Mouse (Mus musculus) ES-Bruce4 (cell line): ENCODE data around the gene Bag6. TPM values are rescaled to one million over a fixed set of nuclear protein-coding genes. Genes with fewer than 3 reads are reported as not detected.

Experiments used
- H3K27ac ChIP-seq: 2 replicates; pipeline ENCODE4 v1.5.1; 2012; ENCODE audit warnings: low read length, inconsistent platforms; ENCODE audit not compliant: insufficient read depth
- H3K27me3 ChIP-seq: 2 replicates; pipeline ENCODE4 v1.6.1; 2012; ENCODE audit warnings: mild to moderate bottlenecking, low read length, inconsistent platforms; ENCODE audit not compliant: control insufficient read depth, poor library complexity, insufficient read depth, severe bottlenecking
- H3K36me3 ChIP-seq: 2 replicates; pipeline ENCODE4 v1.6.1; 2012; ENCODE audit warnings: inconsistent platforms, mild to moderate bottlenecking, low read length, moderate library complexity; ENCODE audit not compliant: control insufficient read depth, poor library complexity, insufficient read depth, severe bottlenecking
- H3K4me1 ChIP-seq: one replicate; pipeline ENCODE4 v1.8.1; 2011; ENCODE audit warnings: low read length; ENCODE audit not compliant: control insufficient read depth, insufficient read depth
- H3K4me3 ChIP-seq: 2 replicates; pipeline ENCODE4 v1.5.1; 2011; ENCODE audit warnings: low read depth, mild to moderate bottlenecking, low read length
- H3K9ac ChIP-seq: 2 replicates; pipeline ENCODE4 v1.6.1; 2012; ENCODE audit warnings: low read depth, mild to moderate bottlenecking, inconsistent platforms; ENCODE audit not compliant: poor library complexity, severe bottlenecking
- H3K9me3 ChIP-seq: replicated peaks from 2 replicates; pipeline ENCODE4 v1.6.1; 2012; ENCODE audit warnings: mild to moderate bottlenecking, low read length, inconsistent platforms; ENCODE audit not compliant: control insufficient read depth, poor library complexity, insufficient read depth, severe bottlenecking
- CTCF ChIP-seq: IDR thresholded peaks from one replicate; pipeline ENCODE4 v1.8.1; 2011; ENCODE audit warnings: low read depth, low read length
- EP300 ChIP-seq: IDR thresholded peaks from 2 replicates; pipeline ENCODE4 v1.6.1; 2011; ENCODE audit warnings: low read depth, low read length; ENCODE audit not compliant: insufficient read depth
- POLR2A ChIP-seq: IDR thresholded peaks from one replicate; pipeline ENCODE4 v1.8.1; 2011; ENCODE audit warnings: low read length; ENCODE audit not compliant: insufficient read depth
- polyA plus RNA-seq: library from polyadenylated mRNA; stranded (reverse); fragments of >200 nt; gene quantifications from 2 replicates; pipeline ENCODE4 v1.2.4, GENCODE M21; 2011; ENCODE audit warnings: low read depth; ENCODE audit not compliant: missing spikeins, insufficient read depth, insufficient read length

The Bag6 gene
- polyA plus RNA-seq, 1 experiment = 231 TPM

DNA sequence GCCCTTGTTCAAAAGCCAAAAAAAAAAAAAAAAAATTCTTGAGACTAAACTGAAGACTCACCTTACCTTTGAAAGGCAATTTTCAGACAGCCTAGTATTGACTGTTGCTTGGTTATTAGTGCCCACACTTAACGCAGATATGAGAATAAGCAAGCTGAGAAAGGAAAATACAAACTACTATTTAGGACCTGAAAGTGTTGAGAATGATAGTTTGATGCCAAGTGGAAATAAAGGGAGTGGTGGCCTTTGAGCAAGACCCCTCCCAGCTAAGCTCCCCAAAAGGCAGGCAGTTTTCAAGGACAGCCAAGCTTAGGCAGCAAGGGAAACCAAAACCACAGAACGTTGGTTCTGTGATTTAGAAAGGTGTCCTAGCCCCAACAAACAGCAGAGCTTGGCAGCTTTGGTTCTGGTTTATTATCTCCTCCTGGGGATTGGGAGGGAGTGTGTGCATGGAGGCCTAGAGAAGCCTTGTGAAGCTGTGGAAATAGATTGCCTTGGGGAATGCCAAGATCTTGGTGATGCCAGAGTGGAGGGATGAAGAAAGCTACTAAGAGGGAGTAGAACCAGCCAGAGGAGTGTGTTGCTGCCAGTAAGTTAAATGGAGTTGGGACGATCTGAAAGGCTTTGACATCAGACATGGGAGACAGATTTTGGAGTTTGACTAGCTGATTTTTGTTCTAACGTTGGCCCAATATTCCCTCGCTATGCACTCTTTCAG lies 13.1 kb downstream of the Bag6 start:
- Histone ChIP-seq H3K9me3 (no peaks in the 10 kb centered on the region), H3K27me3 (no peaks in the 10 kb centered on the region), H3K9ac (no peak overlapping the region), H3K36me3 (peaks cover 89% of the 10 kb centered on the region), H3K27ac (no peak overlapping the region), H3K4me3 (no peak overlapping the region), H3K4me1 (no peaks in the 10 kb centered on the region)
- TF ChIP-seq POLR2A (no peak), CTCF (no peak), EP300 (no peak)

DNA sequence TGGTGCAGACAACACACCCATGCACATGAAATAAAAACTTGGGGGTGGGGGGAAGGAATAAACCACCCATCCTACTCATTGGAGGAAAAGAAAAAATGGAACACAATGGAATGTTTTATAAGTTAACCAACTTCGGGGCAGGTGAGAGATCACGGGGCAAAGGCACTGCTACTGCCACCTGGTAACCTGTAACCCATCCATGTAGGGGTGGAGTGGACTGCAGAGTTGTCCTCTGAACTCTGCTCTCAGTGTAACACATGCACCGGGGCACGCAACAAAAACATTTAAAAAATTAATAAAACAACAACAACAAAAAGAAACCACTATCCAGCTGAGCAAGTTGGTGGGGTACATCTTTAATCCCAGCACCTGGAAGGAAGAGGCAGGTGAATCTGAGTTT lies 17.1 kb downstream of the Bag6 start:
- H3K27ac ChIP-seq = no peak overlapping the region
- H3K27me3 ChIP-seq = no peaks in the 10 kb centered on the region
- H3K4me1 ChIP-seq = no peaks in the 10 kb centered on the region
- H3K4me3 ChIP-seq = no peak overlapping the region
- TF ChIP-seq CTCF (no peak), POLR2A (no peak), EP300 (no peak)
- peaks cover 90% of the 10 kb centered on the region for H3K36me3 ChIP-seq
- no peak overlapping the region for H3K9ac ChIP-seq
- H3K9me3 ChIP-seq = no peaks in the 10 kb centered on the region

- no peak overlapping the region for H3K27ac ChIP-seq
- no peaks in the 10 kb centered on the region for H3K27me3 ChIP-seq
- H3K9ac ChIP-seq = no peak overlapping the region
- H3K9me3 ChIP-seq = no peaks in the 10 kb centered on the region
- no peaks in the 10 kb centered on the region for H3K4me1 ChIP-seq
- H3K4me3 ChIP-seq = no peak overlapping the region
- TF ChIP-seq EP300 (no peak), CTCF (no peak), POLR2A (no peak)
- peaks cover 94% of the 10 kb centered on the region for H3K36me3 ChIP-seq
Measured at GRCm38 (mm10) chr17:35153077-35153476, 18.1 kb downstream of the Bag6 start.

DNA sequence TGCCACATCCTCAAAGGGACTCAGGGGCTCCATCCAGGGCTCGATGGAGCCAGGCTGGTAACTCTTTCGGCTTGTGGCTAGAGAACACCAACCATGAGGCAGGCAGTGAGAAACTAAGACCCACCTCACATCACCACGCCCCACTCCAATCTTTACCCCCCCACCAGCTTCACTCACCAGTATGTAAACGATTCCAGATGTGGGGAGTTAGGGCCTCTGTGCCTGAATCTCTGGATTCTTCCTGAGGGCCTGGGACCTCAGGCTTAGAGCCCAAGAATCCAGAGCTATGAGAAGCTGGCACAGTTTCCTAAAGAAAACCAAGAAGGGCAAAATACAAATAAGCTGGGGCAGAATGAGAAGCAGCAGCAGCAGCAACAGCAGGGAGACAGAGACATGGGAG lies 19.0 kb downstream of the Bag6 start:
- no peak overlapping the region for H3K4me3 ChIP-seq
- H3K36me3 ChIP-seq = peaks cover 98% of the 10 kb centered on the region
- no peak for TF ChIP-seq POLR2A
- no peak for TF ChIP-seq CTCF
- TF ChIP-seq EP300 = no peak
- no peak overlapping the region for H3K27ac ChIP-seq
- H3K4me1 ChIP-seq = no peaks in the 10 kb centered on the region
- no peaks in the 10 kb centered on the region for H3K9me3 ChIP-seq
- H3K27me3 ChIP-seq = no peaks in the 10 kb centered on the region
- no peak overlapping the region for H3K9ac ChIP-seq

DNA sequence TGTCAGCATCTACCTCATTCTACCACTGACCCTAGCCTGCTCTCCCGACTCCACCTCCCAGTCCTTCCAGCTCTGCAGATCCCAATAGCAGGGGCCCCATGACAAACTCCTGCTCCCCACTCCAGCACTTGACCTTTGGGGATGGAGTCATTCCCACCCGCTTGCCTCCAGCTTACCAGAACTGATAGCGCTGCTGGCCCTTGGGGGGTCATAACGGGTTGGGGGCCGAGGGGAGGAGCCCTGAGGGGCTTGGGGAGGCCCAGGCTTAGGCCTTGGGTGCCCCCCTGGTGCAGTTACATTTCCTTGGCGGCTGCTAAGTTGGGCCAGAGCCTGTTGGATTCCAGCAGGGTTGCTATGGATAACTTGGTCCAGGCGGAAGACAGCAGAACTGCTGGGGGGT lies 19.6 kb downstream of the Bag6 start:
- H3K4me1 ChIP-seq = no peaks in the 10 kb centered on the region
- no peak overlapping the region for H3K27ac ChIP-seq
- H3K36me3 ChIP-seq = peaks cover 98% of the 10 kb centered on the region
- no peaks in the 10 kb centered on the region for H3K9me3 ChIP-seq
- no peaks in the 10 kb centered on the region for H3K27me3 ChIP-seq
- TF ChIP-seq EP300 (no peak), CTCF (no peak), POLR2A (no peak)
- H3K4me3 ChIP-seq = no peak overlapping the region
- no peak overlapping the region for H3K9ac ChIP-seq

DNA sequence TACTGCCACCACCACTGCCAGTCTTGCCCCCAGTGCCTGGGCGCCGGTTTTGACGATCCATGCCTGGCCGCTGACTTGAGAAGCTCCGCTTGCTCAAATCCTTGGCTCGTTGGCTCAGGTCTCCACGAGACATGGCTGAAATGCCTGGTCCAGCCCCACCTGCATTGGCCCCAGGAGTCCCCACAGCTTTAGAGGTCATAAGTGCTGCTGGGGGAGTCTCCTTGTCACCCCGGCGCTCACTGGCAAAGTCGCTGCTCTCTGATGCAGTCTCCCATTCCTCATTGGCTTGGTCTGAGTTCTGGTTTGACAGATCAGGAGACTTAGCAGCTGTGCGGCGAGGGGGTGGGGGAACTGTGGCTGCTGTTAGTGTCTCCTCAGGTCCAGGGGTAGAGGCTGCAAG lies 20.5 kb downstream of the Bag6 start:
- TF ChIP-seq EP300 (no peak), POLR2A (no peak), CTCF (no peak)
- H3K9me3 ChIP-seq = no peaks in the 10 kb centered on the region
- no peaks in the 10 kb centered on the region for H3K4me1 ChIP-seq
- no peaks in the 10 kb centered on the region for H3K27me3 ChIP-seq
- H3K4me3 ChIP-seq = no peak overlapping the region
- peaks cover 98% of the 10 kb centered on the region for H3K36me3 ChIP-seq
- no peak overlapping the region for H3K27ac ChIP-seq
- H3K9ac ChIP-seq = no peak overlapping the region
